Mouse (Mus musculus): ENCODE results near the gene Ccl25. TPM values are rescaled to one million over a fixed set of nuclear protein-coding genes. Genes with fewer than 3 reads are reported as not detected.

The Ccl25 gene
- polyA plus RNA-seq, 1 experiment from 2014 or later = 12.2 TPM

- H3K4me1 ChIP-seq (ENCODE audit: control insufficient read depth, insufficient read depth, low read length) = peaks cover 15% of the 10 kb centered on the region
- peak; percentile 48 for DNase-seq (ENCODE audit: low spot score)
Measured at GRCm38 (mm10) chr8:4324525-4324924, 485 bp upstream of the Ccl25 start.

GRCm38 (mm10) chr8:4325751-4326036 lies 684 bp downstream of the Ccl25 start:
- H3K4me3 ChIP-seq (ENCODE audit: low read depth, low read length) = peak overlapping the region; percentile 81
- DNase-seq (ENCODE audit: low spot score) = no peak
- peak overlapping the region; percentile 96 for H3K9ac ChIP-seq (ENCODE audit: low read length)
- peak overlapping the region; percentile 69 for H3K4me2 ChIP-seq (ENCODE audit: low read length)
- H3K9me3 ChIP-seq (replicated peaks; ENCODE audit: control insufficient read depth, low read length) = no peaks in the 10 kb centered on the region
- no peak for ATAC-seq
- H3K4me1 ChIP-seq (ENCODE audit: control insufficient read depth, insufficient read depth, low read length) = peaks cover 15% of the 10 kb centered on the region
- no peak overlapping the region for H3K27ac ChIP-seq (ENCODE audit: low read depth, low read length)
- WGBS = 47% methylated on average over 7 of the region's 7 CpGs
- H3K27me3 ChIP-seq (replicated peaks; ENCODE audit: control insufficient read depth, insufficient read depth, low read length) = no peaks in the 10 kb centered on the region
- H3K36me3 ChIP-seq (ENCODE audit: control insufficient read depth, insufficient read depth, low read length) = peaks cover 47% of the 10 kb centered on the region

More at GRCm38 (mm10) chr8:4324525-4324924, 485 bp upstream of the Ccl25 start:
- Histone ChIP-seq H3K27me3 (replicated peaks; ENCODE audit: control insufficient read depth, insufficient read depth, low read length) (no peaks in the 10 kb centered on the region), H3K4me3 (ENCODE audit: low read depth, low read length) (peak overlapping the region; percentile 81), H3K9ac (ENCODE audit: low read length) (peak overlapping the region; percentile 96), H3K4me2 (ENCODE audit: low read length) (peak overlapping the region; percentile 73), H3K27ac (ENCODE audit: low read depth, low read length) (peak overlapping the region; percentile 78), H3K36me3 (ENCODE audit: control insufficient read depth, insufficient read depth, low read length) (peaks cover 45% of the 10 kb centered on the region), H3K9me3 (replicated peaks; ENCODE audit: control insufficient read depth, low read length) (no peaks in the 10 kb centered on the region)
- peak; percentile 70 for ATAC-seq
- under 1% methylated on average over 42 of the region's 42 CpGs for WGBS

GRCm38 (mm10) chr8:4329000-4329399 lies 4.0 kb downstream of the Ccl25 start:
- 91% methylated on average over 5 of the region's 5 CpGs for WGBS
- no peak overlapping the region for H3K4me3 ChIP-seq (ENCODE audit: low read depth, low read length)

GRCm38 (mm10) chr8:4333966-4334365 lies 9.0 kb downstream of the Ccl25 start:
- Histone ChIP-seq H3K4me3 (ENCODE audit: low read depth, low read length) (no peak overlapping the region), H3K27ac (ENCODE audit: low read depth, low read length) (no peak overlapping the region), H3K4me2 (ENCODE audit: low read length) (no peak overlapping the region), H3K9ac (ENCODE audit: low read length) (no peak overlapping the region), H3K27me3 (replicated peaks; ENCODE audit: control insufficient read depth, insufficient read depth, low read length) (no peaks in the 10 kb centered on the region), H3K4me1 (ENCODE audit: control insufficient read depth, insufficient read depth, low read length) (no peaks in the 10 kb centered on the region), H3K9me3 (replicated peaks; ENCODE audit: control insufficient read depth, low read length) (no peaks in the 10 kb centered on the region), H3K36me3 (ENCODE audit: control insufficient read depth, insufficient read depth, low read length) (peaks cover 92% of the 10 kb centered on the region)
- WGBS = 97% methylated on average over 1 of the region's 1 CpGs
- DNase-seq (ENCODE audit: low spot score) = no peak
- no peak for ATAC-seq

More at GRCm38 (mm10) chr8:4329000-4329399, 4.0 kb downstream of the Ccl25 start:
- DNase-seq (ENCODE audit: low spot score) = peak; percentile 9
- Histone ChIP-seq H3K27me3 (replicated peaks; ENCODE audit: control insufficient read depth, insufficient read depth, low read length) (no peaks in the 10 kb centered on the region), H3K9me3 (replicated peaks; ENCODE audit: control insufficient read depth, low read length) (no peaks in the 10 kb centered on the region), H3K36me3 (ENCODE audit: control insufficient read depth, insufficient read depth, low read length) (peaks cover 62% of the 10 kb centered on the region), H3K9ac (ENCODE audit: low read length) (no peak overlapping the region), H3K27ac (ENCODE audit: low read depth, low read length) (no peak overlapping the region), H3K4me1 (ENCODE audit: control insufficient read depth, insufficient read depth, low read length) (peaks cover 5% of the 10 kb centered on the region; the same call in 1 of the 2 replicates), H3K4me2 (ENCODE audit: low read length) (no peak overlapping the region)
- no peak for ATAC-seq

- Histone ChIP-seq H3K27me3 (replicated peaks; ENCODE audit: control insufficient read depth, insufficient read depth, low read length) (no peaks in the 10 kb centered on the region), H3K9ac (ENCODE audit: low read length) (no peak overlapping the region), H3K4me1 (ENCODE audit: control insufficient read depth, insufficient read depth, low read length) (no peaks in the 10 kb centered on the region), H3K36me3 (ENCODE audit: control insufficient read depth, insufficient read depth, low read length) (peaks cover 81% of the 10 kb centered on the region), H3K4me3 (ENCODE audit: low read depth, low read length) (no peak overlapping the region), H3K9me3 (replicated peaks; ENCODE audit: control insufficient read depth, low read length) (no peaks in the 10 kb centered on the region), H3K27ac (ENCODE audit: low read depth, low read length) (no peak overlapping the region), H3K4me2 (ENCODE audit: low read length) (no peak overlapping the region)
- ATAC-seq (no peak), DNase-seq (ENCODE audit: low spot score) (no peak)
- 92% methylated on average over 2 of the region's 2 CpGs for WGBS
Measured at GRCm38 (mm10) chr8:4335678-4336077, 10.7 kb downstream of the Ccl25 start.

- Histone ChIP-seq H3K9ac (ENCODE audit: low read length) (no peak overlapping the region), H3K4me1 (ENCODE audit: control insufficient read depth, insufficient read depth, low read length) (no peaks in the 10 kb centered on the region), H3K4me2 (ENCODE audit: low read length) (no peak overlapping the region), H3K27me3 (replicated peaks; ENCODE audit: control insufficient read depth, insufficient read depth, low read length) (no peaks in the 10 kb centered on the region), H3K27ac (ENCODE audit: low read depth, low read length) (no peak overlapping the region), H3K4me3 (ENCODE audit: low read depth, low read length) (no peak overlapping the region), H3K36me3 (ENCODE audit: control insufficient read depth, insufficient read depth, low read length) (peaks cover 39% of the 10 kb centered on the region), H3K9me3 (replicated peaks; ENCODE audit: control insufficient read depth, low read length) (no peaks in the 10 kb centered on the region)
- 69% methylated on average over 3 of the region's 3 CpGs for WGBS
- DNase-seq (ENCODE audit: low spot score) (peak; percentile 34), ATAC-seq (no peak)
Measured at GRCm38 (mm10) chr8:4340207-4340606, 15.2 kb downstream of the Ccl25 start.

- ATAC-seq (no peak), DNase-seq (ENCODE audit: low spot score) (no peak)
- Histone ChIP-seq H3K9me3 (replicated peaks; ENCODE audit: control insufficient read depth, low read length) (no peaks in the 10 kb centered on the region), H3K27ac (ENCODE audit: low read depth, low read length) (no peak overlapping the region), H3K4me2 (ENCODE audit: low read length) (no peak overlapping the region), H3K9ac (ENCODE audit: low read length) (no peak overlapping the region), H3K4me3 (ENCODE audit: low read depth, low read length) (no peak overlapping the region), H3K27me3 (replicated peaks; ENCODE audit: control insufficient read depth, insufficient read depth, low read length) (no peaks in the 10 kb centered on the region), H3K36me3 (ENCODE audit: control insufficient read depth, insufficient read depth, low read length) (no peaks in the 10 kb centered on the region), H3K4me1 (ENCODE audit: control insufficient read depth, insufficient read depth, low read length) (no peaks in the 10 kb centered on the region)
- WGBS = 66% methylated on average over 7 of the region's 7 CpGs
Measured at GRCm38 (mm10) chr8:4347661-4348060, 22.7 kb downstream of the Ccl25 start.

GRCm38 (mm10) chr8:4348275-4348674 lies 23.3 kb downstream of the Ccl25 start:
- DNase-seq (ENCODE audit: low spot score) = no peak
- WGBS = 38% methylated on average over 12 of the region's 12 CpGs
- no peaks in the 10 kb centered on the region for H3K27me3 ChIP-seq (replicated peaks; ENCODE audit: control insufficient read depth, insufficient read depth, low read length)
- no peak overlapping the region for H3K4me3 ChIP-seq (ENCODE audit: low read depth, low read length)
- H3K4me1 ChIP-seq (ENCODE audit: control insufficient read depth, insufficient read depth, low read length) = no peaks in the 10 kb centered on the region
- no peaks in the 10 kb centered on the region for H3K36me3 ChIP-seq (ENCODE audit: control insufficient read depth, insufficient read depth, low read length)
- H3K27ac ChIP-seq (ENCODE audit: low read depth, low read length) = no peak overlapping the region
- H3K4me2 ChIP-seq (ENCODE audit: low read length) = no peak overlapping the region
- H3K9ac ChIP-seq (ENCODE audit: low read length) = no peak overlapping the region
- ATAC-seq = no peak
- H3K9me3 ChIP-seq (replicated peaks; ENCODE audit: control insufficient read depth, low read length) = no peaks in the 10 kb centered on the region

GRCm38 (mm10) chr8:4349335-4349734 lies 24.3 kb downstream of the Ccl25 start:
- Histone ChIP-seq H3K4me2 (ENCODE audit: low read length) (no peak overlapping the region), H3K4me1 (ENCODE audit: control insufficient read depth, insufficient read depth, low read length) (no peaks in the 10 kb centered on the region), H3K4me3 (ENCODE audit: low read depth, low read length) (no peak overlapping the region), H3K9me3 (replicated peaks; ENCODE audit: control insufficient read depth, low read length) (no peaks in the 10 kb centered on the region), H3K27ac (ENCODE audit: low read depth, low read length) (no peak overlapping the region), H3K36me3 (ENCODE audit: control insufficient read depth, insufficient read depth, low read length) (no peaks in the 10 kb centered on the region), H3K9ac (ENCODE audit: low read length) (no peak overlapping the region), H3K27me3 (replicated peaks; ENCODE audit: control insufficient read depth, insufficient read depth, low read length) (no peaks in the 10 kb centered on the region)
- ATAC-seq (no peak), DNase-seq (ENCODE audit: low spot score) (no peak)
- 61% methylated on average over 1 of the region's 1 CpGs for WGBS

Data from forebrain, embryonic 14.5 days (tissue).